Mouse (Mus musculus) spleen, postnatal 14 days (tissue): ENCODE results near the gene Arhgap44.

ENCODE experiments used
- DNase-seq, 2 experiments: peaks; one replicate each; pipeline ENCODE4 v3.0.0; 2021 to 2022; ENCODE audit warnings: low spot score in 2 of 2

Arhgap44 gene

DNA sequence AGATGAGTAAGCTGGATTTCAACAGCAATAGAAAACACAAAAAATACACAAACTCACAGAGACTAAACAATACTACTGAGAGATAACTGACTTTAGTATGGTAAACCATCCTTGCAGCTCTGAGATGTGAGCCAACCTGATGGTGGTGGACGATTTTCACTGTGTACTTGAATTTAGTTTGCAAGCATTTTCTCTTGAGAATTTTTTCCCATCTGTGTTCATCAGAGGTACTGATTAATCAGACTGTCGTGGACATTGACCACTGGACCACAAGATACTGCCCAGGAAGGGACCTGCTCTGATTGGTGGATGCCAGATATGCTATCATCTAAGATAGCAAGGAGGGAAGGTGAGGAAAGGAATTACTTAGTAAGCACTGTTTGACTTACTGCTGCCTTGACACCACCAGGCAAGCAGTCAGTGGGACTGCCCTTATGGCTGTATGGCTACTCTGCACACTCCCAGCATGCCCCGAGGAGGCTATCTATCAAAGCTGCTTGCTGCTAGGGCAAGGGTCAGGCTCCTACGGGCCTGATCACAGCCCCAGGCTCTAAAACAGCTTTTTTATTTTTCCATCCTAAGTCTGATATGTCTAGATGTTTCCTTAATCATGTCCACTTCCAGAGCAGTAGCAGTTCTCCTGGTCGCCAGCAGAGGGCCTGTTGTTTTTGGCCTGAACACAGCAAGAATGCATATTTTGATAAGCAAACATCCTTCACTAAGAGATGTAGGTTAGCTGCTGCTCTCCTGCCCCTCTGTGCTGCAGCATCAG is 74.1 kb downstream of the Arhgap44 start:
- DNase-seq: no peak

DNA sequence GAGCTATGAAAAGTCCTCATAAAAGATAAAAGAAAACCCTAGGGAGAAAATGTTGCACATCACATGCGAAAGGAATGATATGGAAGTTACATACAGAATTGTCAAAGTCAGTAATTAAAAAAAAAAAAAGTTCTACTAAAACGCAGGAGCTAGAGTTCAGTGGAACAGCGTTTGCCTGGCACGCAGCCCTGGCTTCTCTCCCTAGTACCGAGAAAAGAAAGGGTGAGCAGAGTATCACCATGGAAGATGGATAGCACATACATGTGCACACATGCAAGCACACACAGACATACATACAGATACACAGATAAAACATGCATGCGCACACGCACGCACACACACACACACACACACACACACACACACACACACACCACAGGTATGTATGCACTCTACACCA is 82.0 kb downstream of the Arhgap44 start:
- DNase-seq: no peak

DNA sequence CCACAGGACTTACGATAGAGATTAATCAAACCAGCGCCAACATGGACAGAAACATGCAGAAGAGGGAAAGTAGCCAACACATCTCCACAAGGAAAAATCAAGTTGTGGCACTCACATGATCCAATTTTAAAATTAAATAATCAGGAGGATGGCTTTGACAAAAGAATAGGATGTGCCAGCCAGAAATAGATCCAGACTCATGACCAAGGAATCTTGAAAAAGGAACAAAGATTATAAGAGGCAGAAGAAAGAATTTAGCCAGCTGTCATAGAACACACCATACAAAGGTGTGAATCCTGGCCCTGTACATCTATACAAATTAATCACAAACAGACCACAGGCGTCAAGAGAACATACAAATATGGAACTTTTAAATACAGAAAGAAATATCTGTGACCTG is 82.5 kb downstream of the Arhgap44 start:
- DNase-seq: no peak

DNA sequence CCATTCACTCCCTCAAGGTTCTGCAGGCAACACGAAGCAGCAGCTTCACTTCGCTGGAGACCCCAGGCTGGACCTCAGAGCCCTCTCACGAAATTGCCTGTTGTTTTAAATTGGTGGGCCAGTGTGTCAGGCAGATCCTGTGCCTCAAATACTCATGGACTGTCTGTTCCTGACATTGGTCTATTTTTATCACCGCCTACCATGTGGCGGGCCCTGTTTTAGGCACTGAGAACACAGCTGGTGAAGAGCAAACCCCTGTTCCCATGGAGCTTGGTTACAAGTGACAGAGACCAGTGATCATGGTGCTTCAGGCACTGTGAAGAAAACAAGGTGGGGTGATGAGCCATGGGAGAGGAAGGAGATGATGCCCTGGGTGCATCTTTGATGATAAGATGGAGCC is 93.2 kb downstream of the Arhgap44 start:
- DNase-seq: no peak

DNA sequence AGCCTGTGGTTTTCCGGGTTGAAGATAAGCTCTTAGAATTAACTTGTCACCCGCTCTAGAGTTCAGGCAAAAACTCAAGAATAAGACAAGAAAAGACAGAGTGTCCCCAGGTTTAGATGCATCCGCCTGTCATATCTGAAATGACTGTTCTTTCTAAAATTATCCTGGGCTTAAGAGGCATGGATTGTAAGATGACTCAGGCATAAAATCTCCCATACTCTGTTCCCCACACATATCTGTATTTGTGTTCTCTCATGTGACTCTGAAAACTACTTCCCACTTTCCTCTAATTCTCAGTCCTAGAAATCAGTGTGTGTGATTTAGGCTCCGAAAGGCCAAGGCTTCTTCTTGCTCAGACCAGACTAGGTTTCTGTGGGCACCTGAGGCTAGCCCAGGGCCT is 93.7 kb downstream of the Arhgap44 start:
- no peak for DNase-seq

DNA sequence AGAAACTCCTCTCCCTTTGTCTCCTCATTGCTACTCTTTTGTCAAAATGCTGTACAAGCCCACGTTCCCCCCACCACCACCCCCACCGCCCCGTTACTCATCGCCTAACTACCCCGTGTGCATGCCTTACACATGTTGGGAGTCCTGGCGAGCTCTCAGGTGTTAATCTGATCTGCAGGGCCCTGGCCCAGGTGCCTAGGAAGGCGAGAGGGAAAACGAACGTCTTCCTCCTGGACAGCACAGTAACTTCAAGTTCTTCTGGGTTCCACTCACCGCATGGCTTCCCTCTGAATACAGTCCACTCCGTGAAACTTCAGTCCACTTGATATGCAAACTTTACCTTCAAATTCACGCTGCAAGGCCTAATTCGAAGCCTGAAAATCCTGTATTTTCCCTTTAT is 97.6 kb downstream of the Arhgap44 start:
- no peak for DNase-seq

DNA sequence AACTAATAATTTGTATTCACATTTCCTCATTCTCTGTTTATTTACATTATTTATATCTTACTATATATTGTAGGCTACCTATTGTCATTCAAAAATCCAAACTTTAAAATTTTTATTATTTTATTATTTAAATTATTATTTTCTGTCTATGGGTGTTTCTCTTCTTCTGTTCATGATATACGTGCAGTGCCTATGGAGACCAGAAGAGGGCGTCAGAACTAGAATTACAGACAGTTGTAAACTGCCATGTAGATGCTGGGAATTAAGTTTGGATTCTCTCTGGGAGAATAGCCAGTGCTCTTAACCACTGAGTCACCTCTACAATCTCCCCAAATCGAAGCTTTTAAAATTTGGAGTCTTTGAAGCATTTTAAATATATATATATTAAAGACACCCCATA is 101.3 kb downstream of the Arhgap44 start:
- no peak for DNase-seq

DNA sequence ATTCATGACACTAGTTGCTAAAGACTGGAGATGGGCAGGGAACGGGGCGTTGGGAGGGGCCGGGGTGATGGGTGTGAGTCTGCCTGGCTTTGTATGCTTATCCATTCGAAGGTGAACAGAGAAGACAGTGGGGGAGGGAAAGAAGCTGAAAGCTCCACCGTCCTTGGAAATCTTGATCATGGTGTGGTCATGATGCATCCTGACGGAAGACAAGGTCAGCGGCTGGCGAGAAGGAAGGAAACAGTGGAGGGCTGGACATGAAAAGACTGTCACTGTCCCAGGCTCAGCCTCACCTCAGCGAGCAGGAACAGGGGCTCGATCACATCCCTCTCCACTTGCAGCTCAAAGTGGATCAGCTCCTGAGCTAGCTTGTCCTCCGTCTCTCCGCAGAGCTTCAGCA is 103.2 kb downstream of the Arhgap44 start:
- DNase-seq: no peak

DNA sequence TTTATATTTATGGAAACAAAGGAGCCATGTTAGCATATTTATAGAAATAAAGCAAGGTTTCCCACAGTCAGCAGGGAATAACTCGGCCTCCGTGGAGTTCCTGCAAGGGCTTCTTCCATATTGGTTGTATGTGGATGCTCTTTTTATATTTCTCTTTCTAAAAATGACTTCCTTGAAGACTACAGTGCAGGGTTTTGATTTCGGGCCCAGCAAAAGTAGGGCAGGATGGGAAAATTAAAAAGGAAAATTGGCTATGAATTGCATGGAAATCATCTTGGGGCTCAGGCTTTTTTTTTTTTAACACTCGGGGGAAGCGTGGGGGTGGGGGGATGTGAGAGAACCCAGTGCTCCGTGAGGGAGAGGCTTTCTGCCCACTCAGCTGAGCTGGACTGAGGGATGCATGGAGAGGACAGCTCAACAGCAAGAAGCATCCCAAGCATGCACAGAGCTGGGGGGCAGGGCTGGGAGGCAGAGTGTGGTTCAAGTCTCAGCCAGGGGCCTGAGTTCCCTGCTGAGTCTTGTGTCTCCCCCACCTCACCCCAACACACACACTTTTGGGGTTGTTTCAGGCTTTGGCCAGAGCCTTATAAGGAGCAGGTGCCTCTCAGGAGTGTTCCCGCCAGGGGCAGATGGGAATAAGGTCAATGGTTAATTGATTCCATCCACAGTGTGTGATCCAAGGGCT is 104.4 kb downstream of the Arhgap44 start:
- no peak for DNase-seq

DNA sequence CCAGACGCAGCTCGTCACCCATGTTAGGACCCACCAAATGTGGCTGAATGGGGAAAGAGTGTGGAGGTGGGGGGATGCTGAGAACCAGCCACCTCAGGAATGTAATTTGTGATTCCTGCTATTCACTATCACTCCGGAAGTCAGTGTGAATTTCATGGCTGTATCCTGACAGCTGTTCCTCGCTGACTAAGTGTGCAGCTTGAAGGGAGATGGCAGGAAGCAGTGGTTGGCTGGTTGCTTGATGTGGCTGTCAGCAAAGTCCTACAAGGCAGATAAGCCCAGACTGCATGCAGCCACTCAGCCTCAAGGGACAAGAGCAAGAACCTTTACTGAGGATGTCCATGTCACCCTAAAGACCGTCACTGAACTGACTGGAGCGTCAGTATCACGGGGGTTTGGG is 107.2 kb downstream of the Arhgap44 start:
- DNase-seq: no peak

DNA sequence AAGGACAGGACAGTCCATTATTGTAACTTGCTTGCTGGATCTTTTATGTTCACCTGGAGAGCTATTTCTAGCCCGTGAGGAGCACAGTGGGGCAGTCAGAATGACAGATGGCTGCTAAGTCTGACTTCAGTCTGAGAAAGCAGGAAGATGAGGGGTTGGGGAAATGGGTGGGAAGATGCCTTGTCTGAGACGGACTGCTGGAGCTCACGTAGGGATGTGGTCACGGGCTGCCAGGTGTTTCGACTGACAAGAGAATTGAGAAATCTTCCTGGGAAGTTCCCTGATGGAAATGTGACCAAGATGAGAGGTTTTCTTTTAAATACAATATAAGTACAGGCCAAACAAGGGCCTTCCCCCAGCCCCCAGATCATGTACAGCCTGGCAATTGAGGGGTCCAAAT is 108.5 kb downstream of the Arhgap44 start:
- no peak for DNase-seq

DNA sequence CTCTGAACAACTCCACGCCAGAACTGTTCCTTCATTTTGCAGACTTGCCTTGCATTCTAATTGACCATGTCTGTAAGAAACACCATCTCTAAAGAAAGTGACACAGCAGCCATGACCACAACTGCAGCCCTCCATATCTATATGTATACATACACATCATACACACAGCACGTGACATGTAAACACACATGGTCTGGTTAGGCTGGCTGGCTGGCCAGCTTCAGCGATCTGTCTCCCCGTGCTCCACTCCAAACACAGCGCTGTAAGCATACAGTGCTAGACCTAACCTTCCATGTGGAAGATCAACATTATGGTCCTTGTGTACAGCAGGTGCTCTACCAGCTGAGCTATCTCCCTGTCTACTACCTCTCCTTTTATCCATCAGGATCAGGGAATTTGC is 111.9 kb downstream of the Arhgap44 start:
- no peak for DNase-seq

DNA sequence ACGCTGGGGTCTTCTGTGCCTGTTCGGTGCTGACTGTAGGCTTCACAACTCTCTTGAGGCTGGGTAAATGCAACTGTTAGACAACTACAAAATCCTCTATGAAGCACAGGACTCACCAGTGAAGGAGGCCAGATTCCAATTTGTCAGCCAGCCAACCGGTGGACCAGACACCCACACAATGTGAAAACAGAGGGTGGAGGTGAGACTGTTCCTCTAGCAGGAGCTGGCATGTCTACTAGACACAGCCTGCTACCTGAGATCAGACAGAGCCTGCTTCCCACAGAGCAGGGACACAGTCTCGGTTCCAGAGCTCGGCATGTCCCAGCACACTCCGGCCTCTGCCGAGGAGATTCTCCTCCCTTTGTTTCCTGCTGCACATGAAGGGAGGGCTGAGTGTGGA is 113.7 kb downstream of the Arhgap44 start:
- no peak for DNase-seq

DNA sequence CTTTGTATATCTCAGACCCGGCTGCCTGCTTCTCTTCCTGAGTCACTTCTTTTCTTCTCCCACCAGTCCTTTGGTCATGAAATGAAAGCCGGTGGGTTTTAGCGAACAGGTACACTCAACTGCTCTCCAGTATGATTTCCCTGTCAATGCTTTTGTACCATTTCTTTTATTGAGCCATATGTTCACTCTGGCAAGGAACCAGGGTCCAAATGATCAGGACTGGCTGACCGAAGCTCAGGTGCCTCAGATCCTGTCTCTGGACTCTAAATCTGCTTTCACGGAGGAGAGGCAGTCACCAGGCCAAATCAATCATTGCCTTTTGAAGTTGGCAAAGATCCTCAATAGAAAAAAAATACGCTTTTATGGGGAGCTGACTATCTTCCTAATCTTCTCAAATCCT is 122.2 kb downstream of the Arhgap44 start:
- no peak for DNase-seq

DNA sequence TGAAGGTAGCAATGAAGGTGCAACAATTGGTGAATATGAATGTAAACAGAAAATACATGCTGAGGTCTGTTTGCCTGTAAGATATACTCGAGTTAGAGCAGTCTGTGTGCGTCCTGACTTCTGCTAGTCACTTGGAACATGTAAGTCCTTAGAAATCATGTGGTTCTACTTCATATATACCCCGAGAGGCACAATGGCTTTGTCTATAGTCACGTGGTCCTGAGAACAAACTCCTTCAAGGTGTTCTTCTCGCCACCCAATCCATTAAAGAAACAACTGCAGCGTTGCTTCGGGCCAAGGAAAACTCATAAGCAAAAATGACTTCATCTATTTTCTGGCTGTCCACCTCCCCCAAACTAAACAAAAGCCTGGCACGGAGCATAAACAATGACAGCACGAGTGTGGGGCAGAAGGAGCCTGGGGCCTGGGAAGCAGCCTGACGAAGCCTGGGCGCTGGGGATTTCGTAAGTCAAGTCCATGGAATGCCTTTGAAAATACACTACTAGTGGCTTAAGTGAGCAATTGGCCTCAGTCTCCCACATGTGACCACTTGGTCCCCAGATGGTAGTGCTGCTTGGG is 123.2 kb downstream of the Arhgap44 start:
- no peak for DNase-seq

DNA sequence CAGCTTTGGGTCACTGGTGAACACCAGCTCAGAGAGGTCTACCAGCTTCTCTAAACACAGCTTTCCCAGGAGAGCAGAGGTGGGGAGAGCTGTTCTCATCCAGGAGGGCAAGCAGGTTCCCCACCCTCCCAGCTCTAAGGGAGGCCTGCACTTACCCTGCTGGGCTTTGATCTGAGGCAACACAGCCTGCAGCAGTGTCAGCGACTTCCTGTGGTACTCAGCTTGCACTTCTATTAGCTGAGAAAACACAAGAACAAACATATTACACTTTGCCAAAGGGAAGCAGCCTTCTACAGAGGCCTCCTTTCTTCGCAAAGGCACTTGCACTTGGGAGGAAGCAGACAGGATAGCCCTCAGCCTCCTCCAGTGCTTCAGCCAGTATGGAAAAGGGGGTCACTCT is 123.8 kb downstream of the Arhgap44 start:
- no peak for DNase-seq

DNA sequence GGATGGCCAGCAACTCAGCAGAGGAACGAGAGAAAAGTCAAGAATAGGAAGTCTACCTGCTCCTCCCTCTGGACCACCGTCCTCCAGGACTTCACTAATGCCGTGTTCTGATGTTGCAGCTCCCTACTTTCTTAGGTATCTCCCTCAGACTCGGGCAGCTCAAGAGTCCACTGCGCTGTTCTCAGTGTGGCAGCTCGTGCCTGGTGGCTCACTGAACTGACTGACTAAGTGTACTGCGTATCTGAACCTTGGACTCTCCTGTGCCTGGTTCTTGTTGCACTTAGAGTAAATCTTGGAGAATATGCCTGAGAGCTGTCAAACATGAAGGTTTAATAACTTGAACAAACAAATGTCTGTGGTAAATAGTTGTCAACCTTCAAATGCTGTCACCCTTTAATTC is 130.5 kb downstream of the Arhgap44 start:
- DNase-seq: no peak

DNA sequence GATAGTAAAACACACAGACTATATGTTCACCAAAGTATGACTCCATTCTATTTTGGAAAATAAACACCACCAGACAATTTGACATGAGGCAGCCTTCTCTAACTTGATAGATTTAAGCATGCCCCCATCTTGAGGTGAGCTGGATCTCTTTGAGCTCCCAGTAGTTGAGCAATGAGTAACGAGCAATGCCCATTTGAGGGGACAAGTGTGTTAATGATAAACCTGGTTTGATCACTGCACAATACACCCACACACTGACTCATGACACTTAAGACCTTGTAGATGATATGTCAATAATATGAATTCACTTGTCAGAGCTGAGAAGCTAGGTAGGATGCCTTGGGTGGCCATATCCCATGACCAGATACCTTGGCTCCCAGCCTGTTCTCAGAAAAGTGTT is 132.6 kb downstream of the Arhgap44 start:
- no peak for DNase-seq

DNA sequence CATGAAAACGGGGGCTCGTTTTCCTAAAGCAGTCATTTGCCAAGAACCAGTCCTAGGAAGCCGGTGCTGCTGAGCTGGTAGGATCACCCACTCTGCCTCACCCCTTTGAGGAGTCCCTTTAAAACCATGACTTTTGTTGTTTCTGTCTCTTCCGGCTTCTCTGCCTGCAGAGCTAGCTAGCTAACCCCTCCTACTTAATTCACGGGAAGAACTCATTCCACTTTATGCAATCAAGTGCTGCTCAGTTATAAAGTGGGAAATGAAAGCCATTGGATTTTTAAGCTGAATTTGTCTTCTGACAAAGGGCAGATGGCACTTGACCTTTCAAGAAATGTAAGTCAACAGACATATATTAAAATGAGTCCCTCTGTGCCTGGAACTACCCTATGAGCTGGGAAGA is 134.7 kb downstream of the Arhgap44 start:
- DNase-seq: no peak

DNA sequence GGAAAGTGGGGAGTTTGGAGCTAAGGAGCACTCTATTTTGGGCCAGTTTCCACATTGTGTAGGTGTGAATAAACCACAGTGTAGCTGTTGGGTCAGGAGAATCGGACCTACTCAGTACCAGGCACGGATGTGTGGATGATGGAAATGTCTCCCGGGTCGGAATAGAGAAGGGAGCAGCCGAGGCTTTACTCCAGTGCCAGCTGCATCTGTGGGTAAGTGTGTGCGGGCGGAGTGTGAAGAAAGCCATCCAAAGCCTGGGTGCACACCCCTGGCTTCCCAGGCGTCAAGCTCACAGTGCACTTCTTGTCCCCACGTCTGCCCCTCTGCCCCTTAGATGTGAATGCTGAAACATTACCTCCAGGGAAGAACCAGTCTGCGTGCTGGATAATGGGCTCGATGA is 140.0 kb downstream of the Arhgap44 start:
- no peak for DNase-seq

DNA sequence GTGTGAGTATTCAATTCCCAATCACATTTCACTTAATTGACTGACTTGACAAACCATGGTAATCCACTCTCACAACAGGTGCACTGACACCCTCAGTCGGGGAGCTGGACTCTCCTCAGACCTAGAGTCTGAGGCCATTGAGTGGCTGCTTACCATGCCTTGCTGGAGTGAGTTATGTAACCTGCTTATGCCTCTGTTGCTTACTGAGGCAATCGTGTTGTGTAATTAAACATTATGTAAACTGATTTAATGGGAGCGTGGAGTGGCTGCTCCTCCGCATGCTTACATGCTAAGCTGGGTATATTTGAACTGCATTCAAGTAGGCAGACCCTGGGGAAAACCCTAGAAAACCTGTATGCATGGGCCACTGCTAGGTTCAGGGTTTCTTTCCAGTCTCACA is 142.0 kb downstream of the Arhgap44 start:
- no peak for DNase-seq

DNA sequence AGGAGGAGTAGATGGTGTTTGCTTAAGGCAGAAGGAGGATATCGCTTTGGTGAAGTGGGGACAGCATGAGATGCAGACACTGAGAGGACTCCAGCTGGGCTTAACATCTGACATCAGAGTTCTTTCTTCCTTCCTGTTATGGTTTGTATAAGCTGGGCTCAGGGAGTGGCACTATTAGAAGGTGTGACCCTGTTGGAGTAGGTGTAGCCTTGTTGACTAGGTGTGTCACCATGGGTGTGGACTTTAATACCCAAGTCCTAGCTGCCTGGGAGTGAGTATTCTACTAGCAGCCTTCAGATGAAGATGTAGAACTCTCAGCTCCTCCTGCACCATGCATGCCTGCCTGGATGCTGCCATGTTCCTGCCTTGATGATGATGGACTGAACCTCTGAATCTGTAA is 146.0 kb downstream of the Arhgap44 start:
- DNase-seq: no peak

DNA sequence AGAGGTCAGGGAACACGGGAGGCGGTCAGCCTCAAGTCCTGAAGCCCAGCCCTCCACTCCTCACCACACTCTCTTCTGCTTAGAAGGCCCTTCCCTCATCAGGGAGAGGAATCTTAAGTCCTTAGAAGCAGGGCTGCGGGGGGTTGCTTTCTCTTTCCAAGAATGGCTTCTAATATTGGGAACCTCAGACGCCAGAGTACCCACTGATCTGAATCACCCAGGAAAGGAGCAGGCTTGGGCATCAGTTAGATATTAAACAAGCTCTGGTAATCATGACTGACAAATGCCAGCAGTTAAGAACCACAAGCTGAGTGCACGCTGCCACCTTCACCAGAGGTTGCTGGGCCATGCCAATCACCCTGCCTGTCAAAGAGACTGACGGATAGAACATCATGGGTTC is 148.9 kb downstream of the Arhgap44 start:
- DNase-seq: no peak
